Mouse (Mus musculus) heart, postnatal 10 days (tissue): Measurements from ENCODE around the gene Ncf1. TPM values are rescaled to one million over a fixed set of nuclear protein-coding genes. Genes with fewer than 3 reads are reported as not detected.

ENCODE experiments used
- DNase-seq, 2 experiments: peaks; one replicate each; pipeline ENCODE4 v3.0.0; 2021
- intact Hi-C: fragments of 180-260 bp; cut with DNase I; formaldehyde crosslinking; loops from one replicate; pipeline ENCODE4 v1.15.1; 2025
- total RNA-seq, 2 experiments: library from RNA; stranded (reverse); gene quantifications; 2 replicates each; pipeline ENCODE4 v1.2.3; 2021

Gene Ncf1
- 1 to 10 TPM; 2.9 to 4.6 TPM for total RNA-seq

GRCm38 (mm10) chr5:134229391-134229790, at the start of gene Ncf1:
Ncf1 (minus strand) TSS chr5:134229625.
- intact Hi-C loops: no loop called here
- DNase-seq: no peak

GRCm38 (mm10) chr5:134277109-134277508, 47.7 kb upstream of the Ncf1 start:
- no peak for DNase-seq
- intact Hi-C loops: loop anchor here (5.0 kb wide), 1 partner anchor 65 kb away; no protein-coding TSS in a partner anchor

GRCm38 (mm10) chr5:134275556-134275955, 46.1 kb upstream of the Ncf1 start:
- intact Hi-C loops: loop anchor here (5.0 kb wide), 1 partner anchor 67 kb away; no protein-coding TSS in a partner anchor
- DNase-seq: peak in 1 of 2 experiments; percentile 20

- DNase-seq: peak; percentile 38 to 51
- intact Hi-C loops: loop anchor here (5.0 kb wide), 1 partner anchor 67 kb away; no protein-coding TSS in a partner anchor
Observed at GRCm38 (mm10) chr5:134275021-134275420, 45.6 kb upstream of the Ncf1 start.

GRCm38 (mm10) chr5:134273761-134274160, 44.3 kb upstream of the Ncf1 start:
- no peak for DNase-seq
- intact Hi-C loops: no loop called here

- intact Hi-C loops: no loop called here
- no peak for DNase-seq
Observed at GRCm38 (mm10) chr5:134272761-134273160, 43.3 kb upstream of the Ncf1 start.

GRCm38 (mm10) chr5:134271421-134271820, 42.0 kb upstream of the Ncf1 start:
- no peak for DNase-seq
- intact Hi-C loops: no loop called here

GRCm38 (mm10) chr5:134270566-134270965, 41.1 kb upstream of the Ncf1 start:
- intact Hi-C loops: no loop called here
- no peak for DNase-seq

GRCm38 (mm10) chr5:134269751-134270150, 40.3 kb upstream of the Ncf1 start:
- intact Hi-C loops: no loop called here
- no peak for DNase-seq

GRCm38 (mm10) chr5:134268751-134269150, 39.3 kb upstream of the Ncf1 start:
- DNase-seq: no peak
- intact Hi-C loops: no loop called here

GRCm38 (mm10) chr5:134266404-134266803, 37.0 kb upstream of the Ncf1 start:
- intact Hi-C loops: no loop called here
- peak in 1 of 2 experiments; percentile 30 for DNase-seq

GRCm38 (mm10) chr5:134265890-134266289, 36.5 kb upstream of the Ncf1 start:
- DNase-seq: no peak
- intact Hi-C loops: no loop called here

GRCm38 (mm10) chr5:134260001-134260636, 30.7 kb upstream of the Ncf1 start:
- intact Hi-C loops: no loop called here
- no peak for DNase-seq

GRCm38 (mm10) chr5:134258934-134259333, 29.5 kb upstream of the Ncf1 start:
- no peak for DNase-seq

GRCm38 (mm10) chr5:134258395-134258794, 29.0 kb upstream of the Ncf1 start:
- DNase-seq: no peak
- intact Hi-C loops: no loop called here

More at GRCm38 (mm10) chr5:134258934-134259333, 29.5 kb upstream of the Ncf1 start:
- intact Hi-C loops: no loop called here

- no peak for DNase-seq
- intact Hi-C loops: no loop called here
Observed at GRCm38 (mm10) chr5:134257349-134258031, 28.1 kb upstream of the Ncf1 start.

- intact Hi-C loops: no loop called here
Observed at GRCm38 (mm10) chr5:134255294-134255693, 25.9 kb upstream of the Ncf1 start.

GRCm38 (mm10) chr5:134253806-134254205, 24.4 kb upstream of the Ncf1 start:
- no peak for DNase-seq
- intact Hi-C loops: no loop called here

More at GRCm38 (mm10) chr5:134255294-134255693, 25.9 kb upstream of the Ncf1 start:
- no peak for DNase-seq

GRCm38 (mm10) chr5:134251083-134251482, 21.7 kb upstream of the Ncf1 start:
- intact Hi-C loops: no loop called here
- no peak for DNase-seq

GRCm38 (mm10) chr5:134250601-134251000, 21.2 kb upstream of the Ncf1 start:
- intact Hi-C loops: no loop called here
- DNase-seq: no peak

- DNase-seq: no peak
- intact Hi-C loops: no loop called here
Observed at GRCm38 (mm10) chr5:134249245-134249649, 19.8 kb upstream of the Ncf1 start.

- no peak for DNase-seq
- intact Hi-C loops: no loop called here
Observed at GRCm38 (mm10) chr5:134248608-134249244, 19.3 kb upstream of the Ncf1 start.
